Mouse (Mus musculus): ENCODE measurements around the gene Clec14a. TPM values are rescaled to one million over a fixed set of nuclear protein-coding genes. Genes with fewer than 3 reads are reported as not detected.
"Not testable (repeated sequence)": the region's sequence is repeated elsewhere in the genome, so short reads cannot be mapped to it uniquely, and the experiment has no call there.

Clec14a gene
- total RNA-seq (2014; fragmentation: Nextera tagmentation) (not detected in 2 replicates), total RNA-seq (2017) (not detected in 2 replicates)

GRCm38 (mm10) chr12:58268563-58269501 is at the start of gene Clec14a:
Gene Clec14a (minus strand): TSS chr12:58269290.
- ATAC-seq (replicated peaks; ENCODE audit: poor library complexity, severe bottlenecking) = no peak

GRCm38 (mm10) chr12:58307835-58308234 is 38.7 kb upstream of the Clec14a start:
- no peak for ATAC-seq (replicated peaks; ENCODE audit: poor library complexity, severe bottlenecking)

GRCm38 (mm10) chr12:58306402-58306801 is 37.3 kb upstream of the Clec14a start:
- ATAC-seq (replicated peaks; ENCODE audit: poor library complexity, severe bottlenecking) = not testable (repeated sequence)

GRCm38 (mm10) chr12:58305567-58305966 is 36.5 kb upstream of the Clec14a start:
- no peak for ATAC-seq (replicated peaks; ENCODE audit: poor library complexity, severe bottlenecking)

- no peak for ATAC-seq (replicated peaks; ENCODE audit: poor library complexity, severe bottlenecking)
Measured at GRCm38 (mm10) chr12:58296980-58297379, 27.9 kb upstream of the Clec14a start.

GRCm38 (mm10) chr12:58285912-58286311 is 16.8 kb upstream of the Clec14a start:
- no peak for ATAC-seq (replicated peaks; ENCODE audit: poor library complexity, severe bottlenecking)

- no peak for ATAC-seq (replicated peaks; ENCODE audit: poor library complexity, severe bottlenecking)
Measured at GRCm38 (mm10) chr12:58270520-58270919, 1.4 kb upstream of the Clec14a start.

GRCm38 (mm10) chr12:58269505-58269904 is 415 bp upstream of the Clec14a start:
- no peak for ATAC-seq (replicated peaks; ENCODE audit: poor library complexity, severe bottlenecking)

GRCm38 (mm10) chr12:58268186-58268562 is 916 bp downstream of the Clec14a start:
- ATAC-seq (replicated peaks; ENCODE audit: poor library complexity, severe bottlenecking) = no peak

GRCm38 (mm10) chr12:58267779-58268178 is 1.3 kb downstream of the Clec14a start:
- ATAC-seq (replicated peaks; ENCODE audit: poor library complexity, severe bottlenecking) = no peak

- no peak for ATAC-seq (replicated peaks; ENCODE audit: poor library complexity, severe bottlenecking)
Measured at GRCm38 (mm10) chr12:58251901-58252300, 17.2 kb downstream of the Clec14a start.

- ATAC-seq (replicated peaks; ENCODE audit: poor library complexity, severe bottlenecking) = no peak
Measured at GRCm38 (mm10) chr12:58232489-58232888, 36.6 kb downstream of the Clec14a start.

- ATAC-seq (replicated peaks; ENCODE audit: poor library complexity, severe bottlenecking) = no peak
Measured at GRCm38 (mm10) chr12:58225644-58226043, 43.4 kb downstream of the Clec14a start.

GRCm38 (mm10) chr12:58219078-58219477 is 50.0 kb downstream of the Clec14a start:
- ATAC-seq (replicated peaks; ENCODE audit: poor library complexity, severe bottlenecking) = no peak

GRCm38 (mm10) chr12:58216218-58216617 is 52.9 kb downstream of the Clec14a start:
- ATAC-seq (replicated peaks; ENCODE audit: poor library complexity, severe bottlenecking) = no peak

Other genes starting within 250 kb of the Clec14a start
- not detected in 2 replicates for gene Sstr1, start 57.5 kb downstream of the Clec14a start, total RNA-seq (2014; fragmentation: Nextera tagmentation)
- gene Sstr1, start 57.5 kb downstream of the Clec14a start, total RNA-seq (2017) = not detected in 2 replicates

Measured in granulocyte monocyte progenitor cell, adult 5-6 weeks (primary cell).